Mouse (Mus musculus): Measurements from ENCODE around the gene Smagp. TPM values are rescaled to one million over a fixed set of nuclear protein-coding genes. Genes with fewer than 3 reads are reported as not detected.

Smagp gene
- total RNA-seq, 2 experiments from 2014 or later, result 1.6 to 2.9 TPM

GRCm38 (mm10) chr15:100600047-100600695 is 36.6 kb downstream of the Smagp start:
- intact Hi-C loops (cut with DNase I), result no loop called here
- Histone ChIP-seq H3K4me3 (peak overlapping the region; percentile 90), H3K27ac (peak overlapping the region; percentile 92)
- TF ChIP-seq CTCF (IDR thresholded peaks at IDR 0.05), result peak; percentile 62
- peak; percentile 71 to 73 for DNase-seq (ENCODE audit: extremely low spot score in 1 of 2, low spot score in 2 of 2)

GRCm38 (mm10) chr15:100599276-100600046 is 37.3 kb downstream of the Smagp start, which contains the start of gene Pou6f1:
Gene Pou6f1 (minus strand): TSS chr15:100599984.
- Histone ChIP-seq H3K27ac (peak within 1 kb of the TSS; percentile 92), H3K4me3 (peak within 1 kb of the TSS; percentile 90)
- no peak for TF ChIP-seq CTCF (IDR thresholded peaks at IDR 0.05)
- peak; percentile 48 to 53 for DNase-seq (ENCODE audit: extremely low spot score in 1 of 2, low spot score in 2 of 2)
- intact Hi-C loops (cut with DNase I), result loop anchor here (5.0 kb wide), 1 partner anchor 47 kb away; the partner anchor contains the start of gene Tfcp2

GRCm38 (mm10) chr15:100598883-100599275 is 37.9 kb downstream of the Smagp start:
- Histone ChIP-seq H3K27ac (peak overlapping the region; percentile 92), H3K4me3 (peak overlapping the region; percentile 90)
- DNase-seq (ENCODE audit: extremely low spot score in 1 of 2, low spot score in 2 of 2), result peak in 1 of 2 experiments; percentile 44
- intact Hi-C loops (cut with DNase I), result loop anchor here (5.0 kb wide), 1 partner anchor 47 kb away; the partner anchor contains the start of gene Tfcp2
- no peak for TF ChIP-seq CTCF (IDR thresholded peaks at IDR 0.05)

GRCm38 (mm10) chr15:100598287-100598882 is 38.4 kb downstream of the Smagp start:
- DNase-seq (ENCODE audit: extremely low spot score in 1 of 2, low spot score in 2 of 2), result no peak
- Histone ChIP-seq H3K27ac (no peak overlapping the region), H3K4me3 (peak overlapping the region; percentile 90)
- intact Hi-C loops (cut with DNase I), result loop anchor here (5.0 kb wide), 1 partner anchor 46 kb away; the partner anchor contains the start of gene Tfcp2
- TF ChIP-seq CTCF (IDR thresholded peaks at IDR 0.05), result no peak

- TF ChIP-seq CTCF (IDR thresholded peaks at IDR 0.05), result no peak
- intact Hi-C loops (cut with DNase I), result no loop called here
Measured at GRCm38 (mm10) chr15:100592817-100593216, 43.9 kb downstream of the Smagp start.

GRCm38 (mm10) chr15:100590436-100590835 is 46.3 kb downstream of the Smagp start:
- Histone ChIP-seq H3K4me3 (no peak overlapping the region), H3K27ac (no peak overlapping the region)
- intact Hi-C loops (cut with DNase I), result no loop called here
- no peak for DNase-seq (ENCODE audit: extremely low spot score in 1 of 2, low spot score in 2 of 2)
- no peak for TF ChIP-seq CTCF (IDR thresholded peaks at IDR 0.05)

More at GRCm38 (mm10) chr15:100592817-100593216, 43.9 kb downstream of the Smagp start:
- Histone ChIP-seq H3K27ac (no peak overlapping the region), H3K4me3 (no peak overlapping the region)
- no peak for DNase-seq (ENCODE audit: extremely low spot score in 1 of 2, low spot score in 2 of 2)

- DNase-seq (ENCODE audit: extremely low spot score in 1 of 2, low spot score in 2 of 2), result no peak
- intact Hi-C loops (cut with DNase I), result no loop called here
- Histone ChIP-seq H3K27ac (no peak overlapping the region), H3K4me3 (no peak overlapping the region)
- no peak for TF ChIP-seq CTCF (IDR thresholded peaks at IDR 0.05)
Measured at GRCm38 (mm10) chr15:100588297-100588696, 48.4 kb downstream of the Smagp start.

GRCm38 (mm10) chr15:100587166-100587565 is 49.6 kb downstream of the Smagp start:
- intact Hi-C loops (cut with DNase I), result no loop called here
- Histone ChIP-seq H3K4me3 (no peak overlapping the region), H3K27ac (no peak overlapping the region)
- TF ChIP-seq CTCF (IDR thresholded peaks at IDR 0.05), result no peak
- no peak for DNase-seq (ENCODE audit: extremely low spot score in 1 of 2, low spot score in 2 of 2)

GRCm38 (mm10) chr15:100585931-100586330 is 50.8 kb downstream of the Smagp start:
- Histone ChIP-seq H3K27ac (no peak overlapping the region), H3K4me3 (no peak overlapping the region)
- no peak for DNase-seq (ENCODE audit: extremely low spot score in 1 of 2, low spot score in 2 of 2)
- no peak for TF ChIP-seq CTCF (IDR thresholded peaks at IDR 0.05)
- intact Hi-C loops (cut with DNase I), result no loop called here

GRCm38 (mm10) chr15:100580108-100580507 is 56.6 kb downstream of the Smagp start:
- intact Hi-C loops (cut with DNase I), result no loop called here
- Histone ChIP-seq H3K4me3 (no peak overlapping the region), H3K27ac (no peak overlapping the region)
- TF ChIP-seq CTCF (IDR thresholded peaks at IDR 0.05), result no peak
- no peak for DNase-seq (ENCODE audit: extremely low spot score in 1 of 2, low spot score in 2 of 2)

- DNase-seq (ENCODE audit: extremely low spot score in 1 of 2, low spot score in 2 of 2), result no peak
- intact Hi-C loops (cut with DNase I), result no loop called here
- no peak overlapping the region for H3K4me3 ChIP-seq
- no peak overlapping the region for H3K27ac ChIP-seq
- TF ChIP-seq CTCF (IDR thresholded peaks at IDR 0.05), result no peak
Measured at GRCm38 (mm10) chr15:100577972-100578371, 58.8 kb downstream of the Smagp start.

- Histone ChIP-seq H3K4me3 (no peak overlapping the region), H3K27ac (no peak overlapping the region)
- DNase-seq (ENCODE audit: extremely low spot score in 1 of 2, low spot score in 2 of 2), result no peak
- no peak for TF ChIP-seq CTCF (IDR thresholded peaks at IDR 0.05)
- intact Hi-C loops (cut with DNase I), result no loop called here
Measured at GRCm38 (mm10) chr15:100576810-100577209, 59.9 kb downstream of the Smagp start.
